Mouse (Mus musculus): ENCODE data around the gene Vmn1r235.
"Not testable (repeated sequence)": the region's sequence is repeated elsewhere in the genome, so short reads cannot be mapped to it uniquely, and the experiment has no call there.

Gene Vmn1r235

GRCm38 (mm10) chr17:21256111-21256510 lies at the start of gene Vmn1r235:
Gene Vmn1r235 (plus strand): TSS chr17:21256411.
- no peak for DNase-seq (ENCODE audit: low spot score)

DNA sequence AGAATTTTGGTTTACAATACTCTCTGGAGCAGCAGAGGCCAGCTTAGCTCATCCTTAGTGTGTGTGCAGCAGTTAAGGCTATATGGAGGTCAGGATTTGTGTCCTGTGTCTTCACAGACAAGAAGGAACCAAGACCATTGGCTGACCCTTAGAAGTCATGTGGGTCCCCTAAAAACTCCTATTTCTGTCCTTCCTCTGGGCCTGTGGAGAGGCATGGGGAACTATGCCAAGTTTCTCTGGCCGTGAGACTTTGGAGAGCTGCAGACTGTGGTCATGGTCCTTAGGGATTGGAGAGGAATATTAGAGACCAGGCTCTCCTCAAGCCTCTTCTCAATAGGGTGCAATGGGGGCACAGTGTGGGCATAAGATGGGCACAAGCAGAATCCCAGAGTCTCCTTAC lies 45.1 kb upstream of the Vmn1r235 start:
- DNase-seq (ENCODE audit: low spot score) = not testable (repeated sequence)

- DNase-seq (ENCODE audit: low spot score) = no peak
Observed at GRCm38 (mm10) chr17:21225787-21226186, 30.4 kb upstream of the Vmn1r235 start, which contains the start of gene Vmn1r234. Gene Vmn1r234 (plus strand): TSS chr17:21226087.

DNA sequence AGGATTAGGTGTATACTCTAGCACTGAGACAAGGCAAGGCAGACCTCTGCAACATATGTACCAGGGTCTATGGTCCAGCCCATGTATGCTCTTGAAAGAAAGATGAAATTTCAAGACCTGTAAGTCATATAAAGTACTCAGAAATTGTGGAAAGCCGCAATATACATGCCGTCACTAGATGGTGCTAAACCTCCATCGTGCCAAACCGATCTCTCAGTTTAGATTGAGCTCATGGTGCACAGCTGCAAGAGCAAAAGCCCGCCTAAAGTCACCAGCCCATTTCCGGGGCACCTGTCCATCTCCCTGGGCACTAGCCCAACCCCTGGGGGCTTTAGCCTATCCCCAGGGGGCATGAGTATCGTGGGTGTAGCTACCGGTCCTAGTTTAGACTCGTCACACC lies 24.6 kb upstream of the Vmn1r235 start:
- peak; percentile 16 for DNase-seq (ENCODE audit: low spot score)

DNA sequence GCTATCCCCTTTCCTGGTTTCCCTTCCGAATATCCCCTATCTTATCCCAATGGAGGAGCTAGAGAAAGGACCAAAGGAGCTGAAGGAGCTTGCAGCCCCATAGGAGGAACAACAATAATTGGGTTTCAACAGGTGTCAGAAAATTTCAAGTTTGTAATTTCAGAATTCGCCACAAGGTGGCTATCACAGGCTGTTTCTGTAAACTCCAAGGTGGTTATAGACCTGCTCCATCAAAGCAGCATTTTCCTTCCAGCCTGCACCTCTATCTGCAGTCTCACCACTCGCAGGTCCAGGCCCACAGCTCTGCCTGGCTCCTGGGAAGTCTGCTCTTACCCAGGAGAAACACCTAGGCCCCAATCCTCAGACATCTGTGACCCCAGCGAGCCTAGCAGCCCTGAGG lies 15.9 kb downstream of the Vmn1r235 start:
- peak; percentile 68 for DNase-seq (ENCODE audit: low spot score)

DNA sequence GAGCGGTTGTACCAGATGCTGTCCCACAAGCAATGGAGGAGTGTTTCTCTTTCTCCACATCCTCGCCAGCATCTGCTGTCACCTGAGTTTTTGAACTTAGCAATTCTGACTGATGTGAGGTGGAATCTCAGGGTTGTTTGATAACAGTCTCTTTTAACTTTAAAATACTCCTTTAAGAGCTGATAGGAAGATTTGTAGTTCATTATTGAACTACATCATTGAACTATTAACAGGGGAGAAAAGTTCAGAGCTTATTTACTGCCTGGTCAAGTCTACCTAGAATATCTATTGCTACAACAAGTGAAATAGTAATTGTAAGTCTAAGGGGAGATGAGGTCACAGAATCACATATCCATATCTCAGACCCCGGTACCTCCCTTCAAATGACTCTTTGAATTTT lies 26.4 kb downstream of the Vmn1r235 start, which contains the start of gene Vmn1r236:
TSS of gene Vmn1r236 (plus strand) at position 301 of the 400 bp plus-strand sequence.
- no peak for DNase-seq (ENCODE audit: low spot score)

DNA sequence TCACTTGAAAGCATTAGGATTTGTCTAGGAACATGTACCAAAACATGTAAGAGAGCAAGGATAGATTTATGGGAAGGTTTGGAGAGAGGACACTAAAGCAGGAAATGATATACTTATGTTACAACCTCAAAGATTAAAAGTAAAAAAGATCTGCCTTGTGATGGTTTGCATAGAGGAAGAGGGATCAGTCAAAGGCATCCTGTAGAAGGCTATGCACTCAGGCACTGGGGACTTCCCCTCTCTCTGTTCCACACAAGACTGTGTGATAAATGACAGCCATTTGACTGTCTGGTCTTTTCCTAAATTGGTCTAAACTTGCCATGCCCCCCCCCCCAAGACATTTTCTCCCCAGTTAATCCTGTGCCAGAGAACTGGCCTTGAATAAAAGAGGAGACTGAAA lies 28.2 kb downstream of the Vmn1r235 start:
- no peak for DNase-seq (ENCODE audit: low spot score)

- no peak for DNase-seq (ENCODE audit: low spot score)
Observed at GRCm38 (mm10) chr17:21289695-21290094, 33.5 kb downstream of the Vmn1r235 start.

DNA sequence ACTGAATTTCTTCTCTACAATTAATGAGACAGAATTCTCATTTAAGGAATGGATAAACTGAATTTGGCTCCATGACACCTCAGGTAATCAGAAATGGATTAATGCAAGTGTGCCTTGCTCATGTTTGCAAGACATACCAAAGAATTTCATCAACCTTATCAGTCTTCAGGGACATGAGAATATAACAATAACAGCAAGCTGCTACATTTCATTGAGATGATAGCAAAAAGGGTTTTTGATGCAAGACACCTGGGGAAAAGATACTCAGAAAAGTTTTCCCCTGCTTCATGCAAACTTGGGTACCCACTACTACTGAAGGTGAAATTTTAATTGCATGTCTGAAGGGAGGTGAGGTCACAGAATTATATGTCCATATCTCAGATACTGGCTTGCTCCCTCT lies 55.4 kb downstream of the Vmn1r235 start, which contains the start of gene Vmn1r237:
TSS of gene Vmn1r237 (plus strand) at position 301 of the 400 bp plus-strand sequence.
- no peak for DNase-seq (ENCODE audit: low spot score)

Data from left cerebral cortex, adult 11 months (tissue).